Mouse (Mus musculus): ENCODE results near the gene Lrrc38. TPM values are rescaled to one million over a fixed set of nuclear protein-coding genes. Genes with fewer than 3 reads are reported as not detected.

Lrrc38 gene
- total and polyA plus RNA-seq, 3 experiments, result not detected

DNA sequence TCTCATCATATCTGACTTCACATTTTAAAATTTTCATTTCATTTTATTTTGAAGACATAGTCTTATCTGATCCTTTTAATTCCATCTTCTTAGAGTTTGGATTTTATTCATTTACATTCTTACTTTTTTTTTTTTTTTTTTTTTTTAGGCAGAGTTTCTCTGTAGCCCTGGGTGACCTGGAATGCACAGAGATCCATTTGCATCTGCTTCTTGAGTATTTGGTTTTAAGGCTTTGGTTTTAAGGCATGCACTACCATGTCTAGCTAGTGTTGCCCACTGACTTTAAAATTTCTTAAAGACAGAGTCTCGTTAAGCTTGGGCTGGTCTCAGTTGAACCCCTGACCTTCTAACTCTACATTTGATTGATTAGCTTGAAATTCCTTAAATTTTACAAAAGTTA is 64.1 kb downstream of the Lrrc38 start:
- H3K4me1 ChIP-seq (ENCODE audit: control insufficient read depth in 1 of 2, insufficient read depth in 2 of 2), result peaks cover 0 to 10% of the 10 kb centered on the region in 2 experiments; a peak in 1 of 4 replicates
- dilution Hi-C loops (cut with MboI; ENCODE audit: extremely low pct_ligation_motif_present, extremely low pct_unique_long_range_greater_than_20kb, low sequenced_read_pairs) (no loop called here), in situ Hi-C loops (cut with MboI; ENCODE audit: low pct_ligation_motif_present, low pct_unique_long_range_greater_than_20kb, low sequenced_read_pairs) (no loop called here)
- peak overlapping the region; percentile 46; the same call in 1 of the 2 replicates for H3K4me2 ChIP-seq (ENCODE audit: insufficient read depth, low read depth, poor library complexity, severe bottlenecking)
- H3K9ac ChIP-seq (ENCODE audit: insufficient read depth, low read depth), result no peak overlapping the region
- peak overlapping the region in 2 of 3 experiments; percentile 71 to 75 for H3K4me3 ChIP-seq (replicated peaks in 1 of 3; ENCODE audit: low read depth in 2 of 3, low read length in 2 of 3, poor library complexity in 1 of 3)
- no peak overlapping the region for H3K27ac ChIP-seq (ENCODE audit: insufficient read depth, low read depth)
- peaks cover 31 to 44% of the 10 kb centered on the region in 2 experiments for H3K36me3 ChIP-seq (replicated peaks in 1 of 2; ENCODE audit: control insufficient read depth in 1 of 2, insufficient read depth in 1 of 2, low read length in 1 of 2)
- DNase-seq (ENCODE audit: extremely low read depth), result no peak
- TF ChIP-seq SMC3 (IDR thresholded peaks at IDR 0.05; ENCODE audit: low read depth, low read length) (no peak), ZC3H11A (IDR thresholded peaks at IDR 0.05; ENCODE audit: low read depth, low read length) (no peak), MAFK (IDR thresholded peaks at IDR 0.05; ENCODE audit: insufficient replicate concordance, low read length) (no peak), JUN (IDR thresholded peaks at IDR 0.05; ENCODE audit: insufficient read depth, low read depth, low read length) (no peak), ZMIZ1 (IDR thresholded peaks at IDR 0.05; ENCODE audit: low read depth, low read length) (no peak), SIN3A (IDR thresholded peaks at IDR 0.05; ENCODE audit: low read length) (no peak), POLR2AphosphoS2 (IDR thresholded peaks at IDR 0.05; ENCODE audit: low read depth, low read length) (no peak), USF2 (conservative IDR thresholded peaks at IDR 0.05; ENCODE audit: low read depth, low read length) (no peak), KAT2A (IDR thresholded peaks at IDR 0.05; ENCODE audit: insufficient replicate concordance, low read length) (no peak), MAZ (IDR thresholded peaks at IDR 0.05; ENCODE audit: low read depth, low read length) (no peak), JUND (conservative IDR thresholded peaks at IDR 0.05; ENCODE audit: low read depth, low read length) (no peak), MYC (IDR thresholded peaks at IDR 0.05; ENCODE audit: low read depth, low read length) (no peak), EP300 (IDR thresholded peaks at IDR 0.05; ENCODE audit: low read length) (no peak), RCOR1 (conservative IDR thresholded peaks at IDR 0.05; ENCODE audit: low read depth, low read length) (no peak), NELFE (IDR thresholded peaks at IDR 0.05; ENCODE audit: low read depth, low read length) (no peak), POLR2A (IDR thresholded peaks at IDR 0.05; ENCODE audit: low read depth, low read length) (no peak), MAX (IDR thresholded peaks at IDR 0.05; ENCODE audit: low read length) (no peak)
- no peaks in the 10 kb centered on the region for H3K9me3 ChIP-seq (replicated peaks; ENCODE audit: low read length)
- H3K79me2 ChIP-seq (replicated peaks; ENCODE audit: control insufficient read depth, extremely low read depth, insufficient read depth, poor library complexity, severe bottlenecking), result peaks cover 14% of the 10 kb centered on the region
- H3K27me3 ChIP-seq (replicated peaks), result peaks cover 2% of the 10 kb centered on the region

- in situ Hi-C loops (cut with MboI; ENCODE audit: low pct_ligation_motif_present, low pct_unique_long_range_greater_than_20kb, low sequenced_read_pairs) (no loop called here), dilution Hi-C loops (cut with MboI; ENCODE audit: extremely low pct_ligation_motif_present, extremely low pct_unique_long_range_greater_than_20kb, low sequenced_read_pairs) (no loop called here)
- Histone ChIP-seq H3K27ac (ENCODE audit: insufficient read depth, low read depth) (no peak overlapping the region), H3K4me1 (ENCODE audit: control insufficient read depth in 1 of 2, insufficient read depth in 2 of 2) (peaks cover 0 to 10% of the 10 kb centered on the region in 2 experiments; a peak in 1 of 4 replicates), H3K9me3 (replicated peaks; ENCODE audit: low read length) (no peaks in the 10 kb centered on the region), H3K4me3 (replicated peaks in 1 of 3; ENCODE audit: low read depth in 2 of 3, low read length in 2 of 3, poor library complexity in 1 of 3) (no peak overlapping the region), H3K36me3 (replicated peaks in 1 of 2; ENCODE audit: control insufficient read depth in 1 of 2, insufficient read depth in 1 of 2, low read length in 1 of 2) (peaks cover 36 to 49% of the 10 kb centered on the region in 2 experiments), H3K4me2 (ENCODE audit: insufficient read depth, low read depth, poor library complexity, severe bottlenecking) (no peak overlapping the region; the same call in 1 of the 2 replicates), H3K79me2 (replicated peaks; ENCODE audit: control insufficient read depth, extremely low read depth, insufficient read depth, poor library complexity, severe bottlenecking) (peaks cover 14% of the 10 kb centered on the region), H3K9ac (ENCODE audit: insufficient read depth, low read depth) (no peak overlapping the region), H3K27me3 (replicated peaks) (peaks cover 2% of the 10 kb centered on the region)
- TF ChIP-seq MYC (IDR thresholded peaks at IDR 0.05; ENCODE audit: low read depth, low read length) (no peak), HCFC1 (IDR thresholded peaks at IDR 0.05; ENCODE audit: low read depth, low read length) (no peak), CHD1 (IDR thresholded peaks at IDR 0.05; ENCODE audit: low read depth, low read length) (no peak), POLR2A (IDR thresholded peaks at IDR 0.05; ENCODE audit: low read depth, low read length) (no peak), RCOR1 (conservative IDR thresholded peaks at IDR 0.05; ENCODE audit: low read depth, low read length) (no peak), BHLHE40 (IDR thresholded peaks at IDR 0.05; ENCODE audit: low read depth, low read length) (no peak), MEF2A (IDR thresholded peaks at IDR 0.05; ENCODE audit: borderline replicate concordance, low read depth, low read length) (no peak), ZMIZ1 (IDR thresholded peaks at IDR 0.05; ENCODE audit: low read depth, low read length) (no peak)
- DNase-seq (ENCODE audit: extremely low read depth), result no peak
Measured at GRCm38 (mm10) chr4:143414121-143414520, 64.6 kb downstream of the Lrrc38 start.

Other genes with a start within 250 kb of the Lrrc38 start
- 7.1 and 7.2 TPM in 2 replicates for gene Prdm2, start 136.8 kb upstream of the Lrrc38 start, total RNA-seq (2012; rRNA removed)
- 2.9 and 3.8 TPM in 2 replicates for gene Prdm2, start 136.8 kb upstream of the Lrrc38 start, total RNA-seq (2014; rRNA removed)
- 13.4 and 16.1 TPM in 2 replicates for gene Prdm2, start 136.8 kb upstream of the Lrrc38 start, polyA plus RNA-seq (2012; ENCODE audit: insufficient read length, low read depth)
- gene Pdpn, start 50.2 kb upstream of the Lrrc38 start, total RNA-seq (2012; rRNA removed), result not detected in 2 replicates
- not detected in 2 replicates for gene Pdpn, start 50.2 kb upstream of the Lrrc38 start, total RNA-seq (2014; rRNA removed)
- gene Pdpn, start 50.2 kb upstream of the Lrrc38 start, polyA plus RNA-seq (2012; ENCODE audit: insufficient read length, low read depth), result not detected in 2 replicates
- gene Pramel1, start 44.7 kb downstream of the Lrrc38 start, total RNA-seq (2012; rRNA removed), result not detected in 2 replicates
- not detected in 2 replicates for gene Pramel1, start 44.7 kb downstream of the Lrrc38 start, total RNA-seq (2014; rRNA removed)
- gene Pramel1, start 44.7 kb downstream of the Lrrc38 start, polyA plus RNA-seq (2012; ENCODE audit: insufficient read length, low read depth), result not detected in 2 replicates
- gene Pramef8, start 62.7 kb downstream of the Lrrc38 start, total RNA-seq (2012; rRNA removed), result 12.8 and 15.5 TPM in 2 replicates
- gene Pramef8, start 62.7 kb downstream of the Lrrc38 start, total RNA-seq (2014; rRNA removed), result 22.5 and 29.5 TPM in 2 replicates
- gene Pramef8, start 62.7 kb downstream of the Lrrc38 start, polyA plus RNA-seq (2012; ENCODE audit: insufficient read length, low read depth), result 15.0 and 16.6 TPM in 2 replicates
- not detected in 2 replicates for gene Oog4, start 100.6 kb downstream of the Lrrc38 start, total RNA-seq (2012; rRNA removed)
- not detected in 2 replicates for gene Oog4, start 100.6 kb downstream of the Lrrc38 start, total RNA-seq (2014; rRNA removed)
- gene Oog4, start 100.6 kb downstream of the Lrrc38 start, polyA plus RNA-seq (2012; ENCODE audit: insufficient read length, low read depth), result not detected in 2 replicates
- 0.04 TPM in 1 of 2 replicates, not detected in the other for gene Gm13043, start 161.6 kb downstream of the Lrrc38 start, total RNA-seq (2012; rRNA removed)
- gene Gm13043, start 161.6 kb downstream of the Lrrc38 start, total RNA-seq (2014; rRNA removed), result not detected in 2 replicates
- not detected in 2 replicates for gene Gm13043, start 161.6 kb downstream of the Lrrc38 start, polyA plus RNA-seq (2012; ENCODE audit: insufficient read length, low read depth)
- gene Gm13040, start 186.2 kb downstream of the Lrrc38 start, total RNA-seq (2012; rRNA removed), result not detected in 2 replicates
- not detected in 2 replicates for gene Gm13040, start 186.2 kb downstream of the Lrrc38 start, total RNA-seq (2014; rRNA removed)
- not detected in 2 replicates for gene Gm13040, start 186.2 kb downstream of the Lrrc38 start, polyA plus RNA-seq (2012; ENCODE audit: insufficient read length, low read depth)
- gene BC080695, start 201.9 kb downstream of the Lrrc38 start, total RNA-seq (2012; rRNA removed), result not detected in 2 replicates
- not detected in 2 replicates for gene BC080695, start 201.9 kb downstream of the Lrrc38 start, total RNA-seq (2014; rRNA removed)
- gene BC080695, start 201.9 kb downstream of the Lrrc38 start, polyA plus RNA-seq (2012; ENCODE audit: insufficient read length, low read depth), result not detected in 2 replicates
- gene Gm13057, start 202.0 kb downstream of the Lrrc38 start, total RNA-seq (2012; rRNA removed), result not detected in 2 replicates
- gene Gm13057, start 202.0 kb downstream of the Lrrc38 start, total RNA-seq (2014; rRNA removed), result not detected in 2 replicates
- not detected in 2 replicates for gene Gm13057, start 202.0 kb downstream of the Lrrc38 start, polyA plus RNA-seq (2012; ENCODE audit: insufficient read length, low read depth)